Mouse (Mus musculus) Patski (cell line): ENCODE measurements around the gene Gm29609. TPM values are rescaled to one million over a fixed set of nuclear protein-coding genes. Genes with fewer than 3 reads are reported as not detected.

Experiments
- ATAC-seq: fragments of 100-300 bp; one replicate; pipeline ENCODE4 v1.8.0; 2021
- CTCF ChIA-PET: fragments of 350-600 bp; sonication (Branson Sonifier 250); formaldehyde crosslinking; loops from one replicate; lab custom pipeline; 2022; ENCODE audit warnings: inconsistent platforms; lab: Charles Lee
- POLR2A ChIA-PET: fragments of 350-600 bp; sonication (Branson Sonifier 250); formaldehyde crosslinking; loops from one replicate; lab custom pipeline; 2022; ENCODE audit warnings: antibody characterized with exemption, inconsistent platforms; lab: Charles Lee
- DNase-seq: peaks from one replicate; pipeline ENCODE4 v3.0.0-alpha.2; 2011; ENCODE audit warnings: low read depth, low spot score
- H3K27me3 ChIP-seq: fragments of 371-371 bp; one replicate; pipeline ENCODE4 v1.5.1; 2021
- CTCF ChIP-seq: fragments of 100-300 bp; IDR thresholded peaks from one replicate; pipeline ENCODE4 v1.5.1; 2021
- in situ Hi-C: fragments of 300-500 bp; cut with MboI; formaldehyde crosslinking; loops from 3 replicates; pipeline ENCODE4 v1.11.1; 2018; ENCODE audit warnings: low pct_unique_long_range_greater_than_20kb, mixed read lengths
- polyA plus RNA-seq: library from polyadenylated mRNA; unstranded; gene quantifications from one replicate; pipeline ENCODE4 v1.2.3, GENCODE M21; 2021

Gene Gm29609
- polyA plus RNA-seq, 1 experiment from 2014 or later = 3.9 TPM

GRCm38 (mm10) chr5:31198616-31199320 is 19.1 kb upstream of the Gm29609 start:
- in situ Hi-C loops = no loop called here
- TF ChIP-seq CTCF = no peak
- ChIA-PET CTCF (interaction anchor here (0.7 to 1.1 kb wide), 3 partner anchors 18 to 48 kb away, joined by 3 read pairs; no protein-coding TSS in a partner anchor), POLR2A (interaction anchor here (1.1 to 1.5 kb wide), 3 partner anchors 9 to 18 kb away, joined by 3 to 10 read pairs (median 3); partner anchors contain the start of genes Gm29609 and Gtf3c2)
- ATAC-seq (no peak), DNase-seq (no peak)
- H3K27me3 ChIP-seq = no peaks in the 10 kb centered on the region

GRCm38 (mm10) chr5:31198170-31198569 is 18.5 kb upstream of the Gm29609 start:
- CTCF ChIA-PET = interaction anchor here (0.7 to 1.1 kb wide), 3 partner anchors 17 to 48 kb away, joined by 3 read pairs; no protein-coding TSS in a partner anchor
- no peak for DNase-seq
- POLR2A ChIA-PET = interaction anchor here (1.1 to 1.5 kb wide), 2 partner anchors 10 to 18 kb away, joined by 3 to 10 read pairs; partner anchors contain the start of genes Gm29609 and Gtf3c2
- no peak for ATAC-seq
- no peak for TF ChIP-seq CTCF
- H3K27me3 ChIP-seq = no peaks in the 10 kb centered on the region
- in situ Hi-C loops = no loop called here

- CTCF ChIA-PET = no interaction called here
- in situ Hi-C loops = no loop called here
- TF ChIP-seq CTCF = no peak
- DNase-seq = no peak
- H3K27me3 ChIP-seq = no peaks in the 10 kb centered on the region
- POLR2A ChIA-PET = no interaction called here
- no peak for ATAC-seq
These were observed 17.4 kb upstream of the Gm29609 start for GRCm38 (mm10) chr5:31197072-31197471.

- no peak for DNase-seq
- H3K27me3 ChIP-seq = no peaks in the 10 kb centered on the region
- ATAC-seq = no peak
- ChIA-PET CTCF (no interaction called here), POLR2A (interaction anchor here (0.6 kb wide), 1 partner anchor 36 kb away, joined by 3 read pairs; no protein-coding TSS in a partner anchor)
- TF ChIP-seq CTCF = no peak
- in situ Hi-C loops = no loop called here
These were observed 16.5 kb upstream of the Gm29609 start for GRCm38 (mm10) chr5:31196207-31196606.

- ChIA-PET POLR2A (no interaction called here), CTCF (no interaction called here)
- no peaks in the 10 kb centered on the region for H3K27me3 ChIP-seq
- TF ChIP-seq CTCF = no peak
- in situ Hi-C loops = no loop called here
- no peak for DNase-seq
- no peak for ATAC-seq
These were observed 16.0 kb upstream of the Gm29609 start for GRCm38 (mm10) chr5:31195671-31196070.

- DNase-seq (no peak), ATAC-seq (no peak)
- TF ChIP-seq CTCF = no peak
- CTCF ChIA-PET = no interaction called here
- POLR2A ChIA-PET = interaction anchor here (0.6 to 3.0 kb wide), 4 partner anchors 7 to 141 kb away, joined by 3 to 14 read pairs (median 6); partner anchors contain the start of genes Gm29609, Gtf3c2 and Zfp513
- H3K27me3 ChIP-seq = no peaks in the 10 kb centered on the region
- in situ Hi-C loops = no loop called here
These were observed 15.1 kb upstream of the Gm29609 start for GRCm38 (mm10) chr5:31194486-31195485.

GRCm38 (mm10) chr5:31193631-31194281 is 14.0 kb upstream of the Gm29609 start:
- no peak for ATAC-seq
- CTCF ChIA-PET = interaction anchor here (1.1 to 1.9 kb wide), 3 partner anchors 8 to 134 kb away, joined by 4 to 5 read pairs (median 5); partner anchors contain the start of gene Zfp513
- in situ Hi-C loops = no loop called here
- POLR2A ChIA-PET = interaction anchor here (1.1 to 3.0 kb wide), 7 partner anchors 8 to 97 kb away, joined by 3 to 14 read pairs (median 5); partner anchors contain the start of genes Gm29609, Gtf3c2, Ift172 and Zfp513
- H3K27me3 ChIP-seq = no peaks in the 10 kb centered on the region
- no peak for TF ChIP-seq CTCF
- no peak for DNase-seq

- DNase-seq = peak; percentile 95
- ChIA-PET CTCF (interaction anchor here (1.0 to 1.9 kb wide), 4 partner anchors 9 to 135 kb away, joined by 4 to 5 read pairs (median 5); partner anchors contain the start of gene Zfp513), POLR2A (interaction anchor here (0.9 to 3.8 kb wide), 10 partner anchors 9 to 97 kb away, joined by 3 to 24 read pairs (median 5); partner anchors contain the start of genes Gm29609, Gtf3c2, Ift172 and Mpv17)
- H3K27me3 ChIP-seq = no peaks in the 10 kb centered on the region
- in situ Hi-C loops = no loop called here
- TF ChIP-seq CTCF = no peak
- ATAC-seq = peak; percentile 88
These were observed 13.4 kb upstream of the Gm29609 start, which contains the start of the genes Snx17 and Eif2b4 for GRCm38 (mm10) chr5:31192939-31193630. Gene Snx17 (plus strand): TSS chr5:31193227. Gene Eif2b4 (minus strand): TSS chr5:31193430.
